Mouse (Mus musculus): Measurements from ENCODE around the gene Dpep1. TPM values are rescaled to one million over a fixed set of nuclear protein-coding genes. Genes with fewer than 3 reads are reported as not detected.

The Dpep1 gene
- polyA plus RNA-seq (2012; rRNA removed): 152 and 830 TPM in 2 replicates

- 50% methylated on average over 19 of the region's 19 CpGs for WGBS
- Histone ChIP-seq H3K27me3 (ENCODE audit: control insufficient read depth, insufficient read depth, low read length) (no peaks in the 10 kb centered on the region), H3K4me1 (ENCODE audit: control insufficient read depth, insufficient read depth, insufficient read length, low read length) (peaks cover 17% of the 10 kb centered on the region; the same call in 1 of the 2 replicates), H3K36me3 (ENCODE audit: control insufficient read depth, insufficient read depth, low read length) (no peaks in the 10 kb centered on the region), H3K27ac (ENCODE audit: insufficient read depth, low read depth, low read length) (peak within 1 kb of the TSS; percentile 45), H3K4me3 (ENCODE audit: low read depth, low read length) (peak within 1 kb of the TSS; percentile 22)
- no peak for TF ChIP-seq CTCF (IDR thresholded peaks at IDR 0.05; ENCODE audit: extremely low read depth, insufficient read length, insufficient replicate concordance, low read depth, low read length)
- TF ChIP-seq POLR2A (IDR thresholded peaks at IDR 0.05; ENCODE audit: low read depth, low read length): no peak
Observed at GRCm38 (mm10) chr8:123185566-123186409, at the start of gene Dpep1. TSS of gene Dpep1 (plus strand) at chr8:123186242.

GRCm38 (mm10) chr8:123136287-123136686 lies 49.8 kb upstream of the Dpep1 start:
- TF ChIP-seq CTCF (IDR thresholded peaks at IDR 0.05; ENCODE audit: extremely low read depth, insufficient read length, insufficient replicate concordance, low read depth, low read length): no peak
- TF ChIP-seq POLR2A (IDR thresholded peaks at IDR 0.05; ENCODE audit: low read depth, low read length): no peak
- Histone ChIP-seq H3K4me3 (ENCODE audit: low read depth, low read length) (no peak overlapping the region), H3K27ac (ENCODE audit: insufficient read depth, low read depth, low read length) (no peak overlapping the region), H3K4me1 (ENCODE audit: control insufficient read depth, insufficient read depth, insufficient read length, low read length) (no peaks in the 10 kb centered on the region), H3K27me3 (ENCODE audit: control insufficient read depth, insufficient read depth, low read length) (no peaks in the 10 kb centered on the region), H3K36me3 (ENCODE audit: control insufficient read depth, insufficient read depth, low read length) (no peaks in the 10 kb centered on the region)
- 87% methylated on average over 9 of the region's 9 CpGs for WGBS

DNA sequence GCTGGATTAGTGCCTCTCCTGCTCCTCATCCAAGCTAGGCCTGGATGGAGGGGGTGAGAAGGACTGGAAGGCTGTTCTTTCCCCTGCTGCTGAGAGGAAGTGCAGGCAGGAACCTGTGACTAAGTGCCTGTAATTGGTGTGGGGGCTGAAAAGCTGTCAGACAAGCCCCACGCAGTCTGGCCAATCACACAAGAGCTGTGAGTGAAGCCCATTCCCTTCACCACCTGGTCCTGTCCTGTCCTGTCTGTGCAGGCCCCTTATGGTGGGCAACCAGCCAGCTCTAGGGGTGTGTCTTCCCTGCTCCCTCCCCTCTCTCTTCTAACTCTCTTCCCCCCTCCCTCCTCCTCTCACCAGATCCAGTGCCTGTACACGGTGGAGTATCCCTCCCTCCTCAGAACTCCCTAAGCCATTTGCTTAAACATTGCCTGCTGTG lies 48.4 kb upstream of the Dpep1 start:
- Histone ChIP-seq H3K27me3 (ENCODE audit: control insufficient read depth, insufficient read depth, low read length) (no peaks in the 10 kb centered on the region), H3K4me3 (ENCODE audit: low read depth, low read length) (no peak overlapping the region), H3K4me1 (ENCODE audit: control insufficient read depth, insufficient read depth, insufficient read length, low read length) (no peaks in the 10 kb centered on the region), H3K27ac (ENCODE audit: insufficient read depth, low read depth, low read length) (no peak overlapping the region), H3K36me3 (ENCODE audit: control insufficient read depth, insufficient read depth, low read length) (no peaks in the 10 kb centered on the region)
- WGBS: 53% methylated on average over 2 of the region's 2 CpGs
- no peak for TF ChIP-seq POLR2A (IDR thresholded peaks at IDR 0.05; ENCODE audit: low read depth, low read length)
- TF ChIP-seq CTCF (IDR thresholded peaks at IDR 0.05; ENCODE audit: extremely low read depth, insufficient read length, insufficient replicate concordance, low read depth, low read length): no peak

DNA sequence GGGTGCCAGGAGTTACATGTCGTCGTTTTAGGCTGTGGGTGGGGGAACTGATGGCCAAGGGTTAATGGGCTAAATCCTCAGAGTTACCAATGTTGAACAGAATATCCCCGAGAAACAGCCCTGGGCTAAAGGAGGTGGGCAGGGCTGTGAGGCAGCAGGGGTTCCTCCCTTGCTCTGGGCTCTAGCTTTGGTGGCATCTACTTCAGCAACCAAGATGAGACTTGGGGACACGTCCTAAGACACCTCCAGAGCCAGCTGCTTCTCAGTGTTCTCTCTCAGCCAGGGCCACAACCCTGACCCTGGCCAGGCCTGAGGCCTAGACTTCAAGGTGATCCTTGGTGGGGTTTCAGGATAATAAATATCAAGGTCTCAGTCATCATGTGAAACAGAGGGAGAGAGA lies 47.3 kb upstream of the Dpep1 start:
- Histone ChIP-seq H3K4me1 (ENCODE audit: control insufficient read depth, insufficient read depth, insufficient read length, low read length) (no peaks in the 10 kb centered on the region), H3K36me3 (ENCODE audit: control insufficient read depth, insufficient read depth, low read length) (no peaks in the 10 kb centered on the region), H3K4me3 (ENCODE audit: low read depth, low read length) (no peak overlapping the region), H3K27ac (ENCODE audit: insufficient read depth, low read depth, low read length) (no peak overlapping the region), H3K27me3 (ENCODE audit: control insufficient read depth, insufficient read depth, low read length) (no peaks in the 10 kb centered on the region)
- no peak for TF ChIP-seq CTCF (IDR thresholded peaks at IDR 0.05; ENCODE audit: extremely low read depth, insufficient read length, insufficient replicate concordance, low read depth, low read length)
- TF ChIP-seq POLR2A (IDR thresholded peaks at IDR 0.05; ENCODE audit: low read depth, low read length): no peak
- WGBS: 71% methylated on average over 4 of the region's 4 CpGs

DNA sequence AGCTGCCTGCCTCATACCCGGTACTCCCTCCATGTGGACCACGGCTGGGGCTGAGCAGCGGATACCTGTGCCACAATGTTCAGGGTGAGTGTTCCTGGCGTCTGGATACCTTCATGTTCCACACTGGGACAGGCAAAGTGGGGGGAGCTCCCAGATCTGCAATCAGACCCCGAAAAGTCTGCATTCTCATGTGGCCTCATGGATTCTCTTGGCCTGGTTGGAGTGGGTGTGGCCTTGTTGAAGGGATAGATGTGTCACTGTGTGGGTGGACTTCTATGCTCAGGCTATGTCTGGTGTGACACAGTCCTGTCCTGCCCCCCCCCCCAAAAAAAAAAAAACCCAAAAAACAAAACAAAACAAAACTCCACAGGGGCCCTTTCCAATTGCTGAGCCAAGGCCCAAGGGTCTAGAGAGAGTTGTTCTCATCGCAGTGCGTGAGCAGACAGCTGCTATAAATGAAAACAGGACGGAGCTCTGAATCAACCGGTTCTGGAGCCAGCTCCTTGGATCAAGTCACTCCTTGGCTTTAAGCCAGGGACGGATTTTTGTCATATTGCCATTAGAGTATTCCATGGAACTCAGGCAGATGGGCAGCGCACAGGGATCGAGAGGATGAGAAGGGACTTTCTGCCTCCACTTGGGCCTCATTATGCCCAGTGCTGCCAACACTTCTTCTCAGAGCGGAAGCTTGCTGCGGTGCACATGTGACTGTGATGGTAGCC lies 44.1 kb upstream of the Dpep1 start:
- no peaks in the 10 kb centered on the region for H3K4me1 ChIP-seq (ENCODE audit: control insufficient read depth, insufficient read depth, insufficient read length, low read length)
- TF ChIP-seq POLR2A (IDR thresholded peaks at IDR 0.05; ENCODE audit: low read depth, low read length) (no peak), CTCF (IDR thresholded peaks at IDR 0.05; ENCODE audit: extremely low read depth, insufficient read length, insufficient replicate concordance, low read depth, low read length) (no peak)
- H3K27me3 ChIP-seq (ENCODE audit: control insufficient read depth, insufficient read depth, low read length): no peaks in the 10 kb centered on the region
- H3K4me3 ChIP-seq (ENCODE audit: low read depth, low read length): no peak overlapping the region
- no peaks in the 10 kb centered on the region for H3K36me3 ChIP-seq (ENCODE audit: control insufficient read depth, insufficient read depth, low read length)
- WGBS: 66% methylated on average over 14 of the region's 14 CpGs
- peak overlapping the region; percentile 57; the same call in 1 of the 2 replicates for H3K27ac ChIP-seq (ENCODE audit: insufficient read depth, low read depth, low read length)

GRCm38 (mm10) chr8:123145279-123145678 lies 40.8 kb upstream of the Dpep1 start:
- Histone ChIP-seq H3K4me1 (ENCODE audit: control insufficient read depth, insufficient read depth, insufficient read length, low read length) (no peaks in the 10 kb centered on the region), H3K27ac (ENCODE audit: insufficient read depth, low read depth, low read length) (no peak overlapping the region), H3K36me3 (ENCODE audit: control insufficient read depth, insufficient read depth, low read length) (no peaks in the 10 kb centered on the region), H3K4me3 (ENCODE audit: low read depth, low read length) (no peak overlapping the region), H3K27me3 (ENCODE audit: control insufficient read depth, insufficient read depth, low read length) (no peaks in the 10 kb centered on the region)
- TF ChIP-seq POLR2A (IDR thresholded peaks at IDR 0.05; ENCODE audit: low read depth, low read length) (no peak), CTCF (IDR thresholded peaks at IDR 0.05; ENCODE audit: extremely low read depth, insufficient read length, insufficient replicate concordance, low read depth, low read length) (peak; percentile 63; the same call in 1 of the 2 replicates)
- 47% methylated on average over 6 of the region's 6 CpGs for WGBS

- H3K27me3 ChIP-seq (ENCODE audit: control insufficient read depth, insufficient read depth, low read length): no peaks in the 10 kb centered on the region
- H3K4me1 ChIP-seq (ENCODE audit: control insufficient read depth, insufficient read depth, insufficient read length, low read length): no peaks in the 10 kb centered on the region
- no peak overlapping the region for H3K4me3 ChIP-seq (ENCODE audit: low read depth, low read length)
- TF ChIP-seq POLR2A (IDR thresholded peaks at IDR 0.05; ENCODE audit: low read depth, low read length): no peak
- no peak for TF ChIP-seq CTCF (IDR thresholded peaks at IDR 0.05; ENCODE audit: extremely low read depth, insufficient read length, insufficient replicate concordance, low read depth, low read length)
- H3K27ac ChIP-seq (ENCODE audit: insufficient read depth, low read depth, low read length): 0 out of 2 replicates have a peak overlapping the region, but pooled peaks have one; percentile 43
- 66% methylated on average over 7 of the region's 7 CpGs for WGBS
- no peaks in the 10 kb centered on the region for H3K36me3 ChIP-seq (ENCODE audit: control insufficient read depth, insufficient read depth, low read length)
Observed at GRCm38 (mm10) chr8:123146390-123146789, 39.7 kb upstream of the Dpep1 start.
